8 mouse cellular contexts compared by ENCODE assay signal in genomic region chr14:52338751-52339511, GRCm38 (mm10). TPM values are rescaled to one million over a fixed set of nuclear protein-coding genes. Genes with fewer than 3 reads are reported as not detected.
A peak's percentile ranks its signal among the peaks of the same experiment; 100 is the strongest.
DNase-seq lines count a peak whose midpoint lies in the region; ATAC-seq and TF ChIP-seq lines count a peak whose summit lies in the region.

No protein-coding gene starts in this region.

- peaks cover 0 to 3% of the 10 kb centered on the region in 2 experiments; a peak in 1 of 4 replicates for H3K4me1 ChIP-seq in MEL (ENCODE audit: control insufficient read depth in 1 of 2, insufficient read depth in 2 of 2, low read length in 2 of 2)
- peaks cover 6% of the 10 kb centered on the region; the same call in 1 of the 2 replicates for H3K4me1 ChIP-seq in forebrain, embryonic 12.5 days
- H3K4me1 ChIP-seq in lung, embryonic 14.5 days (ENCODE audit: insufficient read depth) = no peaks in the 10 kb centered on the region
- H3K4me1 ChIP-seq in olfactory bulb, adult 2 months (ENCODE audit: control insufficient read depth, insufficient read depth, low read length) = 0 out of 2 replicates have a peak, but pooled peaks cover 8% of the 10 kb centered on the region

- TF ChIP-seq CTCF in MEL (IDR thresholded peaks at IDR 0.05 in 2 of 3, conservative IDR thresholded peaks at IDR 0.05 in 1 of 3; ENCODE audit: control insufficient read depth in 1 of 3, insufficient read depth in 1 of 3, low read depth in 2 of 3, low read length in 3 of 3, poor library complexity in 1 of 3, severe bottlenecking in 1 of 3) = peak; percentile 78 to 95 (median 78)
- TF ChIP-seq CTCF in lung, embryonic 14.5 days (IDR thresholded peaks at IDR 0.05; ENCODE audit: low read depth) = peak; percentile 88
- TF ChIP-seq CTCF in olfactory bulb, adult 2 months (IDR thresholded peaks at IDR 0.05; ENCODE audit: insufficient read depth, low read depth, low read length) = no peak

- peak overlapping the region; percentile 42 for H3K4me2 ChIP-seq in forebrain, embryonic 12.5 days
- H3K4me2 ChIP-seq in lung, embryonic 14.5 days = peak overlapping the region; percentile 36; the same call in 1 of the 2 replicates

- ATAC-seq in forebrain, embryonic 12.5 days (ENCODE audit: low FRiP score) = peak; percentile 57
- ATAC-seq in hematopoietic stem cell, adult 5-6 weeks (replicated peaks in 1 of 2; ENCODE audit: insufficient read depth in 1 of 2, low FRiP score in 2 of 2, low TSS enrichment in 1 of 2, low read depth in 1 of 2, poor library complexity in 2 of 2, severe bottlenecking in 2 of 2) = peak; percentile 74 to 76
- no peak; the same call in 1 of the 2 replicates for ATAC-seq in lung, embryonic 14.5 days (ENCODE audit: insufficient read depth)

- no peak overlapping the region for H3K9ac ChIP-seq in MEL (ENCODE audit: control insufficient read depth, low read depth, low read length, poor library complexity, severe bottlenecking)
- H3K9ac ChIP-seq in forebrain, embryonic 12.5 days = no peak overlapping the region
- no peak overlapping the region for H3K9ac ChIP-seq in lung, embryonic 14.5 days

- no peak for TF ChIP-seq EP300 in MEL (IDR thresholded peaks at IDR 0.05; ENCODE audit: low read depth in 1 of 2, low read length in 2 of 2)

- peaks cover 3% of the 10 kb centered on the region in 2 experiments; a peak in 3 of 4 replicates for H3K27me3 ChIP-seq in MEL (ENCODE audit: control insufficient read depth in 1 of 2, insufficient read depth in 2 of 2, low read length in 2 of 2)
- no peaks in the 10 kb centered on the region for H3K27me3 ChIP-seq in forebrain, embryonic 12.5 days
- H3K27me3 ChIP-seq in lung, embryonic 14.5 days (ENCODE audit: insufficient read depth, low read length) = peaks cover 3% of the 10 kb centered on the region

- peak; percentile 95 for TF ChIP-seq RAD21 in MEL (IDR thresholded peaks at IDR 0.05; ENCODE audit: low read depth, low read length)

- H3K4me3 ChIP-seq in MEL (ENCODE audit: control insufficient read depth in 1 of 2, insufficient read depth in 1 of 2, low read depth in 2 of 2, low read length in 2 of 2) = peak overlapping the region; percentile 10 to 37; a peak in 3 of 4 replicates
- 0 out of 2 replicates have a peak overlapping the region, but pooled peaks have one; percentile 5 for H3K4me3 ChIP-seq in forebrain, embryonic 12.5 days (replicated peaks)
- no peak overlapping the region for H3K4me3 ChIP-seq in lung, embryonic 14.5 days (ENCODE audit: low read depth, low read length)
- peak overlapping the region; percentile 46 for H3K4me3 ChIP-seq in olfactory bulb, adult 2 months (ENCODE audit: insufficient read depth, low read depth, low read length)

- H3K27ac ChIP-seq in MEL (ENCODE audit: control insufficient read depth, low read depth, low read length) = no peak overlapping the region
- H3K27ac ChIP-seq in forebrain, embryonic 12.5 days = no peak overlapping the region
- H3K27ac ChIP-seq in lung, embryonic 14.5 days (ENCODE audit: low read depth) = no peak overlapping the region
- peak overlapping the region; percentile 82; the same call in 1 of the 2 replicates for H3K27ac ChIP-seq in olfactory bulb, adult 2 months (ENCODE audit: insufficient read depth, low read depth, low read length)

- H3K36me3 ChIP-seq in MEL (ENCODE audit: control insufficient read depth in 1 of 2, insufficient read depth in 2 of 2, low read length in 2 of 2) = no peaks in the 10 kb centered on the region; a peak in 1 of 4 replicates
- no peaks in the 10 kb centered on the region for H3K36me3 ChIP-seq in forebrain, embryonic 12.5 days (replicated peaks)
- no peaks in the 10 kb centered on the region for H3K36me3 ChIP-seq in lung, embryonic 14.5 days (ENCODE audit: insufficient read depth)

- WGBS in forebrain, embryonic 12.5 days = 35% methylated on average over 21 of the region's 21 CpGs
- 22% methylated on average over 21 of the region's 21 CpGs for WGBS in lung, embryonic 14.5 days
- 7% methylated on average over 21 of the region's 21 CpGs for WGBS in olfactory bulb, adult 2 months

- H3K79me2 ChIP-seq in MEL (ENCODE audit: control insufficient read depth, insufficient read depth, low read length, poor library complexity) = no peaks in the 10 kb centered on the region

- TF ChIP-seq POLR2A in MEL (IDR thresholded peaks at IDR 0.05; ENCODE audit: control insufficient read depth in 1 of 2, insufficient read depth in 1 of 2, low read depth in 1 of 2, low read length in 2 of 2, poor library complexity in 1 of 2) = no peak
- no peak for TF ChIP-seq POLR2A in olfactory bulb, adult 2 months (IDR thresholded peaks at IDR 0.05; ENCODE audit: insufficient read depth, low read depth, low read length)

- DNase-seq in MEL (ENCODE audit: low read depth, low spot score) = peak; percentile 86
- peak; percentile 70 for DNase-seq in c-Kit-positive CD71-positive TER-119-positive erythroid progenitor cells, embryonic 14.5 days (ENCODE audit: low spot score)
- DNase-seq in layer of hippocampus, adult 18-20 months (ENCODE audit: low spot score in 2 of 2) = peak; percentile 66 to 90
- peak; percentile 93 for DNase-seq in lung, embryonic 14.5 days
- DNase-seq in yolk sac, embryonic 10.5 days (ENCODE audit: low spot score) = peak; percentile 49

- H3K9me3 ChIP-seq in MEL (replicated peaks; ENCODE audit: insufficient read depth, low read length) = no peaks in the 10 kb centered on the region
- H3K9me3 ChIP-seq in forebrain, embryonic 12.5 days = no peaks in the 10 kb centered on the region
- no peaks in the 10 kb centered on the region for H3K9me3 ChIP-seq in lung, embryonic 14.5 days (ENCODE audit: low read depth, low read length)

TF ChIP-seq in MEL, 35 proteins besides CTCF, POLR2A, EP300 and RAD21 (continues in another document):
- peak; percentile 95 for TF ChIP-seq SMC3 (IDR thresholded peaks at IDR 0.05; ENCODE audit: low read depth, low read length)
- TF ChIP-seq SIN3A (IDR thresholded peaks at IDR 0.05; ENCODE audit: low read length) = peak; percentile 51
- no peak for TF ChIP-seq TCF12 (IDR thresholded peaks at IDR 0.05; ENCODE audit: low read depth, low read length)
- 0 out of 2 replicates have a peak, but pooled peaks have one; percentile 17 for TF ChIP-seq MYC (IDR thresholded peaks at IDR 0.05; ENCODE audit: low read depth, low read length)
- TF ChIP-seq JUND (IDR thresholded peaks at IDR 0.05; ENCODE audit: low read depth, low read length) = peak; percentile 46; the same call in 1 of the 2 replicates
- TF ChIP-seq USF1 (IDR thresholded peaks at IDR 0.05; ENCODE audit: low read depth, low read length) = no peak

RNA-seq across cellular contexts. Expression of gene Sall2, which starts 10.4 kb away (rescaled TPM):
- total RNA-seq in MEL (2012; rRNA removed) = not detected in 2 replicates
- polyA plus RNA-seq in MEL (2012; ENCODE audit: insufficient read depth in 1 of 2, insufficient read length in 2 of 2, low read depth in 1 of 2, low replicate concordance in 2 of 2, missing spikeins in 1 of 2) = not detected
- 66.2 and 72.4 TPM in 2 replicates for polyA plus RNA-seq in forebrain, embryonic 12.5 days (2016; fragmentation: Nextera tagmentation; extraction: Ambion mirVana)
- 3.4 and 6.2 TPM in 2 replicates for total RNA-seq in hematopoietic stem cell, adult 5-6 weeks (2017)
- total RNA-seq in layer of hippocampus, adult 18-20 months (2021) = 10 to 100 TPM; 45.0 to 48.4 TPM
- 20.8 and 22.9 TPM in 2 replicates for polyA plus RNA-seq in lung, embryonic 14.5 days (2014; fragmentation: Nextera tagmentation; extraction: Ambion mirVana)
- not detected in 2 replicates for polyA plus RNA-seq in olfactory bulb, adult 2 months (2012; ENCODE audit: insufficient read depth, insufficient read length, low replicate concordance, missing spikeins)

RNA-seq across cellular contexts. Expression of gene Olfr1513, which starts 17.3 kb away (rescaled TPM):
- 0.08 TPM in 1 of 2 replicates, not detected in the other for total RNA-seq in MEL (2012; rRNA removed)
- not detected for polyA plus RNA-seq in MEL (2012; ENCODE audit: insufficient read depth in 1 of 2, insufficient read length in 2 of 2, low read depth in 1 of 2, low replicate concordance in 2 of 2, missing spikeins in 1 of 2)
- polyA plus RNA-seq in forebrain, embryonic 12.5 days (2016; fragmentation: Nextera tagmentation; extraction: Ambion mirVana) = not detected in 2 replicates
- total RNA-seq in hematopoietic stem cell, adult 5-6 weeks (2017) = not detected in 2 replicates
- not detected for total RNA-seq in layer of hippocampus, adult 18-20 months (2021)
- not detected in 2 replicates for polyA plus RNA-seq in lung, embryonic 14.5 days (2014; fragmentation: Nextera tagmentation; extraction: Ambion mirVana)
- polyA plus RNA-seq in olfactory bulb, adult 2 months (2012; ENCODE audit: insufficient read depth, insufficient read length, low replicate concordance, missing spikeins) = not detected in 2 replicates

RNA-seq across cellular contexts. Expression of gene Mettl3, which starts 34.0 kb away (rescaled TPM):
- total RNA-seq in MEL (2012; rRNA removed) = 40.3 and 49.8 TPM in 2 replicates
- polyA plus RNA-seq in MEL (2012; ENCODE audit: insufficient read depth in 1 of 2, insufficient read length in 2 of 2, low read depth in 1 of 2, low replicate concordance in 2 of 2, missing spikeins in 1 of 2) = 10 to 100 TPM in 1 of 2 experiments, not detected in 1; 50.7 TPM
- 54.8 and 56.4 TPM in 2 replicates for polyA plus RNA-seq in forebrain, embryonic 12.5 days (2016; fragmentation: Nextera tagmentation; extraction: Ambion mirVana)
- total RNA-seq in hematopoietic stem cell, adult 5-6 weeks (2017) = 60.1 and 97.6 TPM in 2 replicates
- total RNA-seq in layer of hippocampus, adult 18-20 months (2021) = 10 to 100 TPM; 39.2 to 43.1 TPM
- 40.9 and 46.6 TPM in 2 replicates for polyA plus RNA-seq in lung, embryonic 14.5 days (2014; fragmentation: Nextera tagmentation; extraction: Ambion mirVana)
- polyA plus RNA-seq in olfactory bulb, adult 2 months (2012; ENCODE audit: insufficient read depth, insufficient read length, low replicate concordance, missing spikeins) = not detected in 2 replicates

RNA-seq across cellular contexts. Expression of gene Olfr1512, which starts 40.0 kb away (rescaled TPM):
- 0.23 TPM in 2 replicates for total RNA-seq in MEL (2012; rRNA removed)
- polyA plus RNA-seq in MEL (2012; ENCODE audit: insufficient read depth in 1 of 2, insufficient read length in 2 of 2, low read depth in 1 of 2, low replicate concordance in 2 of 2, missing spikeins in 1 of 2) = under 1 TPM in 1 of 2 experiments, not detected in 1; 0.24 TPM
- polyA plus RNA-seq in forebrain, embryonic 12.5 days (2016; fragmentation: Nextera tagmentation; extraction: Ambion mirVana) = 0.14 TPM in 1 of 2 replicates, not detected in the other
- total RNA-seq in hematopoietic stem cell, adult 5-6 weeks (2017) = not detected in 2 replicates
- total RNA-seq in layer of hippocampus, adult 18-20 months (2021) = not detected
- polyA plus RNA-seq in lung, embryonic 14.5 days (2014; fragmentation: Nextera tagmentation; extraction: Ambion mirVana) = not detected in 2 replicates
- polyA plus RNA-seq in olfactory bulb, adult 2 months (2012; ENCODE audit: insufficient read depth, insufficient read length, low replicate concordance, missing spikeins) = not detected in 2 replicates

RNA-seq across cellular contexts. Expression of gene Olfr1511, which starts 58.2 kb away (rescaled TPM):
- not detected in 2 replicates for total RNA-seq in MEL (2012; rRNA removed)
- not detected for polyA plus RNA-seq in MEL (2012; ENCODE audit: insufficient read depth in 1 of 2, insufficient read length in 2 of 2, low read depth in 1 of 2, low replicate concordance in 2 of 2, missing spikeins in 1 of 2)
- polyA plus RNA-seq in forebrain, embryonic 12.5 days (2016; fragmentation: Nextera tagmentation; extraction: Ambion mirVana) = not detected in 2 replicates
- not detected in 2 replicates for total RNA-seq in hematopoietic stem cell, adult 5-6 weeks (2017)
- total RNA-seq in layer of hippocampus, adult 18-20 months (2021) = not detected
- polyA plus RNA-seq in lung, embryonic 14.5 days (2014; fragmentation: Nextera tagmentation; extraction: Ambion mirVana) = not detected in 2 replicates
- polyA plus RNA-seq in olfactory bulb, adult 2 months (2012; ENCODE audit: insufficient read depth, insufficient read length, low replicate concordance, missing spikeins) = not detected in 2 replicates
